Mouse (Mus musculus) lung, postnatal 0 days (tissue): Measurements from ENCODE around the gene Btbd11. TPM values are rescaled to one million over a fixed set of nuclear protein-coding genes. Genes with fewer than 3 reads are reported as not detected.
A peak's percentile ranks its signal among the peaks of the same experiment; 100 is the strongest.

Experiments
- ATAC-seq: fragments of 200-750 bp; cut with Nextera tagmentation; 2 replicates; pipeline ENCODE4 v1.8.0; 2017; ENCODE audit warnings: moderate library complexity
- DNase-seq: peaks from one replicate; pipeline ENCODE4 v3.0.0-alpha.2; 2016; ENCODE audit warnings: low spot score
- H3K27ac ChIP-seq: fragments of 300-500 bp; sonication (generic); 2 replicates; pipeline ENCODE4 v1.5.1; 2014; ENCODE audit warnings: antibody characterized with exemption, mild to moderate bottlenecking, low read length, mixed read lengths
- H3K27me3 ChIP-seq: fragments of 300-500 bp; sonication (generic); replicated peaks from 2 replicates; pipeline ENCODE4 v1.6.1; 2014; ENCODE audit warnings: low read length, mixed read lengths; ENCODE audit not compliant: insufficient read depth
- H3K36me3 ChIP-seq: fragments of 300-500 bp; sonication (generic); 2 replicates; pipeline ENCODE4 v1.6.1; 2014; ENCODE audit warnings: low read length, mixed read lengths; ENCODE audit not compliant: insufficient read depth
- H3K4me1 ChIP-seq: fragments of 300-500 bp; sonication (generic); 2 replicates; pipeline ENCODE4 v1.6.1; 2014; ENCODE audit warnings: antibody characterized with exemption, low read depth, low read length, mixed read lengths; ENCODE audit not compliant: insufficient read depth
- H3K4me2 ChIP-seq: fragments of 300-500 bp; sonication (generic); replicated peaks from 2 replicates; pipeline ENCODE4 v1.6.1; 2014; ENCODE audit warnings: low read depth, mild to moderate bottlenecking, low read length, moderate library complexity, mixed read lengths
- H3K4me3 ChIP-seq: fragments of 300-500 bp; sonication (generic); 2 replicates; pipeline ENCODE4 v1.5.1; 2014; ENCODE audit warnings: low read depth, low read length
- H3K9ac ChIP-seq: fragments of 300-500 bp; sonication (generic); replicated peaks from 2 replicates; pipeline ENCODE4 v1.6.1; 2014; ENCODE audit warnings: low read depth, mild to moderate bottlenecking
- H3K9me3 ChIP-seq: fragments of 300-500 bp; sonication (generic); 2 replicates; pipeline ENCODE4 v1.6.1; 2016; ENCODE audit warnings: low read length, mixed read lengths
- CTCF ChIP-seq: IDR thresholded peaks from 2 replicates; pipeline ENCODE4 v1.5.1; 2016; ENCODE audit warnings: antibody characterized with exemption, mild to moderate bottlenecking
- EP300 ChIP-seq: IDR thresholded peaks from 2 replicates; pipeline ENCODE4 v1.6.1; 2016; ENCODE audit warnings: antibody characterized with exemption, mild to moderate bottlenecking, control low read depth
- WGBS: fragments of 180-500 bp; shearing (Covaris S2); extraction: QIAGEN DNeasy Blood & Tissue Kit; methylation state at CpG from one replicate; pipeline ENCODE4 v1.1.7; 2014; 5-methylcytosine and 5-hydroxymethylcytosine counted together
- polyA plus RNA-seq: library from polyadenylated mRNA; unstranded; fragments of >200 nt; fragmentation: Nextera tagmentation; extraction: Ambion mirVana; gene quantifications from 2 replicates; pipeline ENCODE4 v1.2.1, GENCODE M21; 2015

The Btbd11 gene
- polyA plus RNA-seq: 0.61 and 0.98 TPM in 2 replicates

- Histone ChIP-seq H3K27me3 (peaks cover 26% of the 10 kb centered on the region), H3K4me3 (peak within 1 kb of the TSS; percentile 50), H3K27ac (no peak within 1 kb of the TSS), H3K36me3 (no peaks in the 10 kb centered on the region), H3K9me3 (no peaks in the 10 kb centered on the region), H3K4me2 (peak within 1 kb of the TSS; percentile 97), H3K9ac (no peak within 1 kb of the TSS), H3K4me1 (peaks cover 15% of the 10 kb centered on the region; the same call in 1 of the 2 replicates)
- TF ChIP-seq CTCF: peak; percentile 45
- no peak for TF ChIP-seq EP300
- WGBS: 0% methylated on average over 43 of the region's 46 CpGs
- peak; percentile 98 for ATAC-seq
- DNase-seq: peak; percentile 97
These were observed at the start of gene Btbd11 for GRCm38 (mm10) chr10:85386605-85387218. TSS of gene Btbd11 (plus strand) at chr10:85386814.

- ATAC-seq (no peak), DNase-seq (no peak)
- H3K27ac ChIP-seq: no peak overlapping the region
- WGBS: 64% methylated on average over 12 of the region's 12 CpGs
- H3K4me1 ChIP-seq: no peaks in the 10 kb centered on the region
- H3K9me3 ChIP-seq: no peaks in the 10 kb centered on the region
- H3K36me3 ChIP-seq: no peaks in the 10 kb centered on the region
- H3K9ac ChIP-seq: no peak overlapping the region
- no peak overlapping the region for H3K4me2 ChIP-seq
- TF ChIP-seq EP300 (no peak), CTCF (no peak)
- no peaks in the 10 kb centered on the region for H3K27me3 ChIP-seq
- H3K4me3 ChIP-seq: no peak overlapping the region
These were observed 47.9 kb upstream of the Btbd11 start for GRCm38 (mm10) chr10:85338733-85339132.

DNA sequence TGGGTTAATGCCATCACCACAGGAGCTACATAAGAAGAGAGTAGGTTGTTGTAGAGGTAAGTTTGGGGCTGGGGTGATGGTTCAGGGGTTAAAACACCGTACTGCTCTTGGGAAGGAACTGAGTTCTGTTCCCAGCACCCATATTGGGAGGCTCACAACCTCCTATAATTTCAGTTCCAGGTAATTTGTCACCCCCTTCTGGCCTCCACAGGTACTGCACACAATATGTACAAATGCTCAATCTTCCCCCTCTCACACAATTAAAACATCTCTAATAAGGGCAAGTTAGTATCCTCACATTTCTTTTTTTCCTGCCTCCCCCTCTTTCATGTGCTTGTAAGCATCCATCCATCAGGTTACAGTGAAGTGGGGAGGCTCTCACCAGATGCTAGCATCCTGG lies 44.7 kb upstream of the Btbd11 start:
- no peak for ATAC-seq
- no peaks in the 10 kb centered on the region for H3K4me1 ChIP-seq
- H3K27me3 ChIP-seq: no peaks in the 10 kb centered on the region
- TF ChIP-seq CTCF: peak; percentile 31
- no peak for TF ChIP-seq EP300
- H3K9ac ChIP-seq: no peak overlapping the region
- no peak overlapping the region for H3K27ac ChIP-seq
- no peaks in the 10 kb centered on the region for H3K36me3 ChIP-seq
- no peaks in the 10 kb centered on the region for H3K9me3 ChIP-seq
- no peak overlapping the region for H3K4me3 ChIP-seq
- no peak overlapping the region for H3K4me2 ChIP-seq
- 76% methylated on average over 1 of the region's 1 CpGs for WGBS
- DNase-seq: no peak

GRCm38 (mm10) chr10:85347171-85347570 lies 39.4 kb upstream of the Btbd11 start:
- DNase-seq (no peak), ATAC-seq (no peak)
- H3K4me3 ChIP-seq: no peak overlapping the region
- no peak overlapping the region for H3K27ac ChIP-seq
- WGBS: 89% methylated on average over 9 of the region's 9 CpGs
- H3K9ac ChIP-seq: no peak overlapping the region
- no peaks in the 10 kb centered on the region for H3K4me1 ChIP-seq
- no peaks in the 10 kb centered on the region for H3K9me3 ChIP-seq
- TF ChIP-seq EP300: no peak
- no peaks in the 10 kb centered on the region for H3K27me3 ChIP-seq
- no peak overlapping the region for H3K4me2 ChIP-seq
- no peaks in the 10 kb centered on the region for H3K36me3 ChIP-seq

DNA sequence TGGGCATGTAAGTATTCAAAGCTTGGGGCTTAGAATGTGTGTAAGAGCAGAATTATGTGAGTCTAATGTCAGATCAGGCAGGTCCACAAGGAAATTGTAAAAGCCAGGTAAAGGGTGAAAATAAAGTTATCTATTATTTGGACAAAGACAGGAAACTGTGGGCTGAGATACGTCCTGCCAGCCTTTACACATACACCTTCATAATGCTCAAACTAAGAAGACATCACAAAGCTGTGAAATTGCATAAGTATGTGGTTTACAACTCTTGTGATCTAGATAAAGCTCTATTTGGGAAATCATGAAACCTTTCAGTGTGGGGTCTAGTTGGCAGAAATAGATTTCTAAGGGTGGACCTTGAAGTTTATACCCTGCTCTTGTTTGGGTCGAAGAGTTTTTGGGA lies 34.1 kb upstream of the Btbd11 start:
- H3K4me3 ChIP-seq: no peak overlapping the region
- no peaks in the 10 kb centered on the region for H3K4me1 ChIP-seq

GRCm38 (mm10) chr10:85354270-85354669 lies 32.3 kb upstream of the Btbd11 start:
- WGBS: 45% methylated on average over 1 of the region's 1 CpGs
- no peaks in the 10 kb centered on the region for H3K36me3 ChIP-seq
- TF ChIP-seq EP300: no peak
- TF ChIP-seq CTCF: no peak

More for the DNA sequence above, 34.1 kb upstream of the Btbd11 start:
- WGBS: 43% methylated on average over 2 of the region's 2 CpGs
- DNase-seq (no peak), ATAC-seq (no peak)
- Histone ChIP-seq H3K27ac (no peak overlapping the region), H3K9ac (no peak overlapping the region), H3K4me2 (no peak overlapping the region), H3K27me3 (no peaks in the 10 kb centered on the region), H3K36me3 (no peaks in the 10 kb centered on the region), H3K9me3 (no peaks in the 10 kb centered on the region)
- TF ChIP-seq CTCF: no peak
- no peak for TF ChIP-seq EP300

More at GRCm38 (mm10) chr10:85354270-85354669, 32.3 kb upstream of the Btbd11 start:
- Histone ChIP-seq H3K27me3 (no peaks in the 10 kb centered on the region), H3K27ac (no peak overlapping the region), H3K4me3 (no peak overlapping the region), H3K4me2 (no peak overlapping the region), H3K9me3 (no peaks in the 10 kb centered on the region), H3K9ac (no peak overlapping the region), H3K4me1 (no peaks in the 10 kb centered on the region)
- ATAC-seq (no peak), DNase-seq (peak; percentile 9)
